Mouse (Mus musculus): ENCODE results near the gene Ppp1r9b.

DNA sequence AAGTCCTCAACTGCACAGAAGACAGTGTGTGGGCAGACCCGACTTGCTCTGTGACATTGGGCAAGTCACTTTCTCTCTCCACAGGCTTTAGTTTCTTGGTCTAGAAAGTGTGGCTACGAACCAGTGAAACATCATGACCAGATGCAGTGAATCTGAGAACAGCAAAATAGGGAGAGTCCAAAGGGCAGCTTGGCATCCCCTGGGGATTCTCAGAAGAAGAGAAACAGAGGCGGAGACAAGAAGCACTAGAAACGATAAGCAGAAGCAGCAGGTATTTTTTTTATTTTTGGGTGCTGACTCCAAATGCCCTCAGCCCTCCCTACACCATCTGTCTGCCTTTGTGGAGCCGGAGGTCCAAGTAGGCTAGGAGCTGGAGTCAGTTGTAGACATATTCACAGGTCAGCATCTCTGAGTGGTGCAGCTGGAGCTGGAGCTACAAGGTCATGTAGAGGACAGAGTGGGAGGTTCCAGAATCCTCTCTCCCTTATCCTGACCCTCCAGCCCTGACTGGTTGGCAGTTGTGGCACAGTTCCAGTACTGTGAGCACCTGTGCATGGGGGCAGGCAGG, 28.2 kb upstream of the Ppp1r9b start:
- TF ChIP-seq CTCF (IDR thresholded peaks at IDR 0.05; ENCODE audit: insufficient read depth, low read depth, low read length) = no peak
- TF ChIP-seq POLR2A (IDR thresholded peaks at IDR 0.05; ENCODE audit: insufficient read depth, low read depth, low read length) = no peak
